Mouse (Mus musculus) layer of hippocampus, adult 9-11 months (tissue): ENCODE measurements around the gene Gm10945.

Experiments used
- DNase-seq: peaks from one replicate; pipeline ENCODE4 v3.0.0; 2022

The Gm10945 gene

DNA sequence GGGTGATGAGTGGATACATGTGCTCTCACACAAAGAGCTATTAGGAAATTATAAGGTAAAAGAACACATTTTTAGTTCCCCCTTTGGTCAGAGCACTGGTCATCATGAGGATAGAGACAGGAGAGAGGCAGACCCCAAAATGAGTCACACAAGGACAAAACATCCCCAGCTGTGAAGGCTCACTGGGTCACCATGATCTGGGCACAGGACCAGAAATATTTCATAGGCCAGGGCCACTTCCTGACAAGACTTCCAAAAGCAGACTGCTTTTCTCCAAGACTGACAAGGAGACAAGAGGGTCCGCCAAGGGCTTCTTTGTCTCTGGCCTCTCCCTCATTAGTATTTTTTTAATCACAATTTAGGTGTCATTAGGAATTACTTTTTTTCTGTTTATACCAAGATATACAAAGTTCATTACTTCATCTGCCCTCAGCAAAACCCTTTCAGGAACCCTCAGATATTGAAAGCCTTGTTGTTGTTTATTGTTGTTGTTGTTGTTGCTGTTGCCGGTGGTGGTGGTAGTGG, at the start of gene Gm10945:
Gene Gm10945, minus strand, starts transcription at position 475 of the 525 bp plus-strand sequence.
- DNase-seq, result no peak

DNA sequence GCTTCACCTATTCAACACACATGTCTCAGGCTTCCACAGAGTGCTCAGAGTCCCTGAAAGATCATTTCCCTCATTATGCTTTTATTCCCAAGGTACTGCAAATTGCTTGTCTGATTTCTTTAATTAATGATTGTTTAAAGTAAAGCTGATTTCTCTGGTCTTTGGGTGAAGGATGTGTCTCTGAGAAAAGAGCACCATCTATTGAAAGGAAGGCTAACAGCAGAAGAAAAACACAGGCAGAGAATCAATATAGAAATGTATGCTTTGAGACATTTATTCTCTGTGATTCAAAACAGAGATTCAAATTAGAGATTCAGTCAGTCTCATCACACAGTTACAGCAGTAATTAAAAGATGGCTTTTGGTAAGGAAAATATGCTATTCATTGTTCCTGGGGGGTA, 28.7 kb upstream of the Gm10945 start:
- no peak for DNase-seq

DNA sequence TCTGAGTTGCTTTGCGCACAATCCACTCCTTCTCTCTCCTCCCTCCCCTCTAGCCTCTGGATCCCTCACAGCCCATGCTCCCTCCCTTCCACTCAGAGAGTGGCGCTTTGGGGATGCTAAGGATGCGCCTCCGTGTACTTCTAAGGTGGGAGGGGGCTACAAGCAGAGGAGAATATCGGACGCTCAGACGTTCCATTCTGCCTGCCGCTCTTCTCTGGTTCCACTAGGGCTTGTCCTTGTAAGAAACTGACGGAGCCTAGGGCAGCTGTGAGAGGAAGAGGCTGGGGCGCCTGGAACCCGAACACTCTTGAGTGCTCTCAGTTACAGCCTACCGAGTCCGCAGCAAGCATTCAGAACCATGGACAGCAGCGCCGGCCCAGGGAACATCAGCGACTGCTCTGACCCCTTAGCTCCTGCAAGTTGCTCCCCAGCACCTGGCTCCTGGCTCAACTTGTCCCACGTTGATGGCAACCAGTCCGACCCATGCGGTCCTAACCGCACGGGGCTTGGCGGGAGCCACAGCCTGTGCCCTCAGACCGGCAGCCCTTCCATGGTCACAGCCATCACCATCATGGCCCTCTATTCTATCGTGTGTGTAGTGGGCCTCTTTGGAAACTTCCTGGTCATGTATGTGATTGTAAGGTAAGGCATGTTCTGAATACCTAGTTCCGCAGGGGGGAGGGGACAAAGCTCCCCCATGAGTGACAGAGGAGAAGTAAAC, 27.1 kb upstream of the Gm10945 start:
- DNase-seq, result no peak

DNA sequence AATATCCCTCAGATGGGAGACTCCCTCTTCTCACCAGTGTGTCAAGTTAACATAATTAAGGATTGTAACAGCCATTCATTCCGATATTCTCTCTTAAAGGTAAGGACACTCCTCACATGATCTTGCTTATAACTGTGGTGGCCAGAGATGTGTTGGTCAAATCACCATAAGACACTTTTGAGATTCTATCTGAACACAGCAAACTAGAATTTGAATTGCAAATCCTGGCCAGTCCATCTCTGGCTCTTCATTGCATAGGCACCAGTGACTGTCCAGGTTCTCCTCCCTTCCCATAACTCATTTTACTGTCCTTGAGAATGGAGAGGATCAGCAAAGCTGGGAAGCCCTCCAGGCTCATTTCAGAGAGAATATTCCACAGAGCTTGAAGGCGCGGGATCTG, 3.4 kb downstream of the Gm10945 start, which contains the start of gene Oprm1:
Gene Oprm1, plus strand, starts transcription at position 301 of the 400 bp plus-strand sequence.
- no peak for DNase-seq

DNA sequence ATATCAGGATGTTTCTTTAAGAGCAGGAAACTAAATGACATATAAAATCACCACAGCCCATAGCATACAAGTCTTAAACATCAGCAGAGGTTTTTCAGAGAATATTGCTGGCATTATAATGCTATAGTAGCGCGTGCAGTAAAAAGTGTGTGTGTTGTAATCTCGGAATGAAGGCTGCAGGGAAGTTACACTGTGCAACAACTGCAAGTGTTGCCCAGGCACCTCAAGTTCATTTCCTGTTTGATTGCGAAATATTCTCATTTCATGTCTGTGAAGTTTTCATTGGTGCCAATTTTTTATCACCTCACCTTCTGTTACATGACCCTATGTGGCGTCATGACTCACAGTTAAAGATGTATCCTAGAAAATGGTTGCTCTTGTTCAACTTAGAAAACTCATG, 8.2 kb downstream of the Gm10945 start:
- no peak for DNase-seq

DNA sequence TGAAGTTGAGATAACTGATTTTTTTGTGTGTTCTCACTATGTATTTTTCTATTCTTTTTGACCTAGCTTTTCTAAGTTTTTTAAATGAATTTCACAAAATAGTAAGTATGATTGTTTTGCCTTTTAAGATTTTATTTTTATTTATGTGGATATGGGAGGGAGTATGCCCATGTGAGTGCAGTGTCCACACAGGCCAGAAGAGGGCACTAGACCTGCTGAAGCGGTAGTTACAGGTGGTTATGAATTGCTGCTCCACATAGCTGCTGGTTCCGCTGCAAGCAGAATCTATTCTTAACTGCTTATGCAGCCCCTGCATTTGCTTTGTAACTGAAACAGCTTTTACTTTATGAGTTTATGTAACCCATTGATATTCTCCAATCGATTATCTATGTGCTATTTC, 33.1 kb downstream of the Gm10945 start:
- DNase-seq, result no peak

DNA sequence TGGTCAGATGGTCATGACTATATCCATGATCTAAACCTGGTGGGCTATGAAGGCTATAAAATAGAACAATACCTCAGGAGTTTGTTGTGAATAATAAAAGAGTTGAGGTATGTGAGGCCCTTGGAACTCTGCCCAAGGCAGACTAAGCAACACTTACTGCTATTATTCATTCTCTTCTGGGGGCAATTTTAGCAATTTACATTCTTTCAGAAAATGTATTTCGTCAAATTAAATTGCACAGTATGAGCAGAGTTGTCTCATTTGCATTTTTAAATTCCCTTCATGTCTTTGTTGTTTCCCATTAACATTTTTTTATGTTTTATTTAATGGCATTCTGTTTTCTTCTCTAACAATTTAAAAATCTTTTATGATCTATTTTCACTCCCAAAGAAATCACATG, 37.8 kb downstream of the Gm10945 start:
- DNase-seq, result no peak

DNA sequence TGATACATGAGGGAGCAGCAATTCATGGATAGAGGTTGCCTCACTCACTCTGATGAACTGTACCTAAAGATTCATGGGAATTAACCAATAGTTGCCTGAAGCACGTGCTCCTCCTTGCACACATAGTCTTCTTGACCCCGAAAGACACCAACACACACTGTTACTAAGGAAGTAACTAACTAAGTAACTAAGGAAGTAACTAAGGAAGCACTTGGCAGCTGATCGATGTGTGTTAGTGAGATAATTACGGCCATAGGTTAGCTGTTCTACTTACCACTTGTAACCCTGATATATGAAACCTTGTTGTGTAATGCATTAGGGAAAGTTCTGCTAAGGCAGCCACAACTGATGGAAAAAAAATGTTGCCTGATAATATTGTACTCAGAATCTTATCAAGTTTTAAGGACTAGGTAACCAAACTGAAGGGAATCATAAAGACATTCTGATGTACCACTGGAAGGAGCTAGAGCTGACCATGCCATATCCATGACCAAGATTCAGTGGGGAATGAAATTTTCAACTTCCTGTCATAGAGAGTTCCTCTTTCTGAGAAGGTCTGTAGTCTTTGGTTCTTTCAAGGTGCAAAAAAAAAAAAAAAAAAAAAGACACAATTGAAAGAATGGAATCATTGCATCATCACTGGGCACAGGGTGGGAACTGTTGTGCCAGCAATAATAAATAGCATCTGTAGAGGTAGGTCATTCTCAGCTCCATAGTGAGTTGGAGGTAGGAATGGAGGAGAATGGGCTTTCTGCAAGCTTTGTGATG, 44.2 kb downstream of the Gm10945 start:
- DNase-seq, result no peak

DNA sequence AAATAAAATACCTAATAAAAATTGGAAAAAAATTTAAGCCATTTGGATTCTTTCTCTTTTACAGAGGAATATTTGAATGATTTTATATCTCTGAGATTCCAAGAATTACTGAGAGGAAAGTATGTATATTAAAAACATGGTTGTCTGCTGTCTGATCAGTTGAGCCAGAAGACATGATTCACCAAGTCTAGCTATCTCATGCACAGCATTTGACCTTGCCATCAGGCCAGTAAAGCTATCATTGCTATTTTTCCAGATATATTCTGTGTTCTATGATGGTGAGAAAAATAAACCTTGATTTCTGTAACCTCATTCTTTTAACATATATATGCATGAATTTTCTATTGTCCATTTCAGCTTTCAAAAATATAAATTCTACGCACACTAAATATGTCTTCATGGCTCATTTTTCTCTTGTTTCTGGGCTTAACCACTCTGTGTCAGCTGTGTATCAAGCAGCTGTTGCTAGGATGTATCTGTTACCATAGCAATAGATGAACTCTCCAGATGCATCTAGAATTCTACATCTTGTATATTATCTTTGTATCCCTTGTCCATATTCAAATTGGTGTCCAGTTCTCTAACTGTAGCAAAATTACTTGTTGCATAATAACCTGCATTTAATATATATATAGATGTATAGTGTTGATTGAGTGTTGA, 56.2 kb downstream of the Gm10945 start:
- no peak for DNase-seq

DNA sequence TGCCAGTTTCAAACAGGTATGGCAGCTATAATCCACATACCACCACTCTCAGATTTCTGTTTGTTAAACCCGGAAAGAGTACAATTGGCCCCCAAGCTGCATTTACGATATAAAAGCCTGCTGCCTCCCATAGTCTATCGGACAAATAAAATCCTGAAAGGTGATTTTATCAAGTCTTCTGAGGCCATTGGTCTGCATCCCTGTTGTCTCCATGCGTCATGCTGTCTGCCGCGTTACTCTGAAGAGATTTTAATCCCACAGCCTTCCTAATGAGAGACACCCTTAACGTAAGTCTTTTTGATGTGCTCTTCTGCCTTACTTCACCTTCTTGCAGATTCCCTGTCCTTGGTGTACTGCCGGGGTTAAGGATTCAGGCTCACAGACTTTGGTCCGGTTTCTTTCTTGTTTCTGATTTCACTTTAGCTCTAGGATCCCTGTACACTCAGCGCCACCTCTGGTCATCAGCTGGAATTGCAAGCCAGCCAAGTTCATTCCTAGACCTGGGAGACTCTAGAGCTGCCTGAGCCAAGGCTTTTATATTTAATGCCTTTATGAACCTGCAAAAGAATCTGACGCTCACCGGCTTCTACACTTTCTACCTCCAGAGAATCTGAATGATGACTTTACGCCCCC, 67.2 kb downstream of the Gm10945 start:
- peak; percentile 36 for DNase-seq
